Mouse (Mus musculus) testis, postnatal 10 days (tissue): ENCODE results near the gene Adh1.

Source experiments
- DNase-seq: peaks from one replicate; pipeline ENCODE4 v3.0.0; 2021; ENCODE audit warnings: low spot score

Adh1 gene

DNA sequence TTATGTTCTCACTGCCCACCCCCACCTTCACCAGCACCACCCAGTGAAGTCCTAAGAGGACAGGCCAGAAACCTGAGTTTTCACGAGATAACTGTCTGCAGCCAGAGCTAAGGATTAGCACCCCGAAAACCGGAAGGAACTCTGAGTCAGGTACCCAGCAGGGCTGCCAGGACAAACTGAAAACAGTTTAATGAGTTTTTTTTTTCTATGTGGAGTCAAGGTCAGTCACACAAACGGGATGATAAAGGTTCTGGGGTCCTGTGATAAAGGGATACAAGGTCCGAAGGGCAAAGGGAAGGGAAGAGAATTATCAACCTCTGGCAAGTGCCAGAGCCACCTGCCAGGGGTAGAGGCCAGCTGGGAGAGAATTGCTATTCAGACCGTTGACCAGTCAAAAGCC, 19.4 kb upstream of the Adh1 start:
- no peak for DNase-seq

DNA sequence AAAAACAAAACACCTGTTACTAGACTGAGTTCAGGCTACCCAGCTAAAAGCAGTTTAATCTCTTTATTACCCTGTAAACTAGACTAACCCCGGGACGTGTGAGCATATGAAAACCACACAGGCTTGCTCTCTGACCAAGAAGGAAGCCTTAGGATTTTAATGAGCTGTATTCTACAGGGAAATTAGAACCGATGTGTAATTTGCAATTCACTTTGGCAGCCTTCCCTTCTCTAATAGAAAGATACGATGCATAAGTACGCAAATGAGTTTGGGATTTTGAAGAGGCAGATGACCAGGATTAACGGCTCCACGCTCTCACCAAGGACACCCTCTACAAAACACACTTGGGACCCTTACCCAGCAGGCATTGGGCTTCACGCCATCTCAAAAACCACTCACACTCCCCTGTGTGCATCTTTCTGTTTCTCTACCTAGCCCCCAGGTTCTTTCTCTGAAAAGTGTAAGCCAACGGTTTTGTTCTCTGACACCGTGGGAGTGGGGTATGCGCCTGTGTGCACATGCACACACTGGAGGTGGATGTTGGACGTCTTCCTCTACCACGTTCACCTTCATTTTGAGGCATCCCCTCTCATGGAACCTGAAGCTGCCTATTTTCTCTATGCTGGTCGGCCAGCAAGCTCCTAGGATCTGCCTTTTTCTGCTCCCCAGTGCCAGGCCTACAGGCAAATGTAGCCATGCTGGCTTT, 18.6 kb upstream of the Adh1 start:
- DNase-seq, result no peak

DNA sequence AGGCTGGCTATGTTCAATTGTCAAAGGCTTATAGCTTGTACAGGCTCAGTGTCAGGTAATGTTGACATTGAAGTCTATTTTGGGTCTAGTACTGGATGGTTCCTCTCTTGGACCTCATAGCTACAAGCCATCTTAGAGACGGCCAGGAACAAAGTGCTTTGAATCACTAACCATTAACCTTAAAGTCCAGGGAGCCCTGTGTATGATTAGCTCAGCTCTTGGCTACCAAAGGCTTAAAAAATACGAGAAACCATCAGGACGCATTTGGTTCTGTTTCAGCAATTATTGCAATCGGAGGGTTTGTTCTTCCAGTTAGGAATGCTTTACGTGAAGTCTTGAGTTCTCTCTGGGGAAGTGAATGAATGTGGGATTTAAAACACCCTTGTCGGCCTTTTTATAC, 17.9 kb upstream of the Adh1 start:
- no peak for DNase-seq

DNA sequence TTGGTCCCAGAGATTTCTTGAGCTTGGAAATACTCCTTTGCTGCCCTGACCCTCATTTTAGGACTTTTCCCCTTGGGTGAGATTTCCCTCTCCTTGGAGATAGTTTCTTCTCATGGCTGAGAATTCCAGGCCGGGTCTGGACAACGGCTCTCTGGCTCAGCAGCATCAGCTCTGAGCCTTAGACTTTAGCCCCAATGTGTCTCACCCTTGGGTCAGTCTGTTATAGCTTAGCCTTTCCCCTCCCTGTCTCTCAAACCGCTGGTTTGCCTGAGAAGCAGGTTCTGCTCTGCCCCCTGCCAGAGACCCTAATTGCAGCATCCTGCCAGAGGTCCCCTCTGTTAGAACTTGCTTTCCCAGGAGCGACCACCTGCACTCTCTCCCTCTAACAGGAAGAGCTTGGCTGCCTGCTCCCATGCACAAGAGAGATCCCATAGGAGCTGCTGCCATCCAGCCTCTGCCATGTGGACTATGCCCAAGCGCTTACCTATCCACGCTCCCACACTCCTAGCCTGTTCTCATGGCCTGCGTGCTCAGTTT, 16.4 kb upstream of the Adh1 start:
- no peak for DNase-seq

DNA sequence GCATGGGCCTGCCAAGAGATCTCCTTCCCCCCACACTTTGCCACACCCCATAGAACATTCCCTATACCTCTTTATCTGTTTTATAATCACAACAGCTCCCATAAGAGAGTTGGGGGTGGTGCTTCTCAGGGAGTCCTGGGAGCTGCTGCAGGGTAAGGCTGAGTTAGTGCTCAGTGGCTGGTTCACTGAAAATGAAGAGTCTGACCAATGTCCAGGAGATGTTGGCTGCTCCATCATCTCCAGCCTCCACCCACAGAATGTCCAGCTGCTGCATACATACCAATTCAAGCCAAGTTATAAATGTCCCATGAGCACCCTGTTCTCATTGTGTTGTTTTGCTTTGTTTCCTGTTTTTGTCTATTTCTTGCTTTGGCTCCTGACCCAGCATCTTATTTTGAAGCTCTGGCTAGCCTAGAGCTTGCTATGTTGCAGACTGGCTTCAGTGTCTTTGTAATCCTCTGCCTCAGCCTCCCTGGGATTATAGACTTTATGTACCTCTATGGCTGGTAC, 14.2 kb upstream of the Adh1 start:
- no peak for DNase-seq

DNA sequence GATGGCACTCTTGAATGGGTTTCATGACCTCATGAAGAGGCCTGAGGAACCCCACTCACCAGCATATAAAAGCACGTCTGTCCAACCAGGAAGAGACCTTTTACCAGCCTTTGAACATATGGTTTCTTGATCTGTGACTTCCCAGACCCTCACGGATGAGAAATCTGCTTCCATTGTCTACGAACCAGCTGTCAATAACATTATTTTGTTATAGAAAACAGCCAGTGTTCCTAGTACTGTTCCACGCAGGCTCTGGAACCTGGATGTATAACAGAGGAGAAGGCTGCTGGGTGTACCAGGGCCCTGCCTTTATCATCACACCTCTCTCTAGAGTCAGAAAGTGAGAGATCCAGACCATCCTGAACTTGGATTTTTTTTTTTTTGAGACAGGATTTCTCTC, 13.6 kb upstream of the Adh1 start:
- DNase-seq, result no peak

DNA sequence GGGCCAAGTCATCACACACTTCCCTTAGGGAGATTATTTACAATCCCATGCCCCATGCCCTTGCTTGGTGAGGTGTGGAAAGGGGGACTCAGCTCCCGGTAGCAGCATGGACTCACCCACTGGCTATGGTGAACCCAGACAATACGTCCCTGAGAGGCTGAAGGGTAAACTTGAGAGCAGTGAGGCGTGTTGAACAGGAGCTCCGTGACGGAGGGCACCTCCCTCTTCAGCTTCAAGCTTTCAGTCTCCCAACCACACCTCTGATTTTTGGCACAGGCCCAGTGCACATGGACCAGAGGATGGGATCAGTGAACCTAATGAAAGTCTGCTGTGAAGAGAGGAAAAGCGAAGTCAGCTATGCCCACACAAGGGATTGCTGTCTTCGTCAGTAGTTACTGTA, 12.8 kb upstream of the Adh1 start:
- DNase-seq, result no peak

DNA sequence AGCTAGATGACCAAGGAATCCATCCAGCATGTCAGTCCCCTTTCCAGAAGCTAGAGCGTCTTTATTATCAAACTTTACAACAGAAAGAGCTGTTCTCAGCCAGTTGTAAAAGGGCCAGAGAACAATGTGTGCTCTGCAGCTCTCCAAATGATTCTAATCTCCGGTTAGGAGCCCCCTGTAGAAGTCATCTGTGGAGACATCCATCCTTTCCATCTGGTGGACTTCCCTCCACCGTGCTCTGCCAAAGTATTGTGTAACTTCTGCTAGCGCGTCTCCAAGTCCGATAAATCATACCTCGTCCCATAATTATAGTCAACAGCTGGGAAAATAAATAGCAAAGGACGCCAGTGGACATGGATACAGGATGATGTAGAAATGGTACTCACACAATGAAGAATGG, 12.0 kb upstream of the Adh1 start:
- DNase-seq, result no peak

DNA sequence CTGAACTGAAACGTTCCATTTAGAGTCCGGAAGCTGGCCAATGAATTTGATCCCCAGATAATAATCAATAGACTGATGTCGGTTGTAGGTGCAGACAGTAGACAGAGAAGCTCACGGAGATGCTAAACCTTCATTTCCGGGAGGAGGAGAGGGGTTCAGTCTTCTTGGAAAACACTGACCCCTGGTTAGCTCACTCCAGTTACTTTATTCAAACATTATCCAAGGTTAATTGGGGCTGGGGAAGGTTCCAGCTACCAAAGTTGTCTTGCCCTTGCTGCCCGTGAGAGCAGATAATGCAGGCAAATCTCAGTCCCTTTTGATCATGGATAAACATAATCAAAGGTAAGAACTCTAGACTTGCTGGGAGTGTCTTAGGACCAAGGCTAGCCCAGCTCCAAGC, 9.6 kb upstream of the Adh1 start:
- no peak for DNase-seq

DNA sequence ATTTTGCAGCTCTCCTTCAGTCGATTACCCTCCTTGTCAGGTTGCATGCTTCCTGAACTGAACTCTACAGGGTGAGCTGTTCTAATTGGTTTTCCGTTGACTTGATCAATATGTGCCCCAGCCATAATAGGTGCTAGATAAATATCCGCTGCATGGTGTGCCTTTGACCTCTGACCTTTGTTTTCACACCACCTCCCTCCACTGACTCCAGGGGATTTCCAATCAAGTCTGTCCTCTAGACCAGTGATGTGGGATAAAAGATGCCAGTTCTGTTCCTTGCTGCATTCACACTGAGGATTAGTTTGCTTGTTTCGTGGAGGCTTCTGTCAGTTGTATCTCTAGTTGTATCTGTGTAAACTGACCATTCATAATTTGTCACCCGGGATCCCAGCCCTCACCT, 6.6 kb upstream of the Adh1 start:
- DNase-seq, result no peak

DNA sequence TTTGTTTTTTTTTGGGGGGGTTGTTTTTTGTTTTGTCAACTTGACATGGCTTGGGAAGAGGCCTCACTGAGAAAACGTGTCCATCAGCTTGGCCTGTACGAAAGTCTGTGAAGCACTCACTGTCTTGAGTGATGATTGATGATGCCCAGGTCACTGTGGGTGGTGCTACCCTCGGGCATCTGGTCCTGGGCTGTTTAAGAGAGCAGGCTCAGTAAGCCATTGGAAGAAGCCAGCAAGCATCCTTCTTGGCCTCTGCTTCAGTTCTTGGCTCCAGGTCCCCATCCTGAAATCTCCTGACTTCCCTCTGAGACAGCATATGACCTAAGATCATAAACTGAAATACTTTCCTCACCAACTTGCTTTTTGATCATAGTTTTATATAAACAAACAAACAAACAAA, 5.4 kb upstream of the Adh1 start:
- no peak for DNase-seq

DNA sequence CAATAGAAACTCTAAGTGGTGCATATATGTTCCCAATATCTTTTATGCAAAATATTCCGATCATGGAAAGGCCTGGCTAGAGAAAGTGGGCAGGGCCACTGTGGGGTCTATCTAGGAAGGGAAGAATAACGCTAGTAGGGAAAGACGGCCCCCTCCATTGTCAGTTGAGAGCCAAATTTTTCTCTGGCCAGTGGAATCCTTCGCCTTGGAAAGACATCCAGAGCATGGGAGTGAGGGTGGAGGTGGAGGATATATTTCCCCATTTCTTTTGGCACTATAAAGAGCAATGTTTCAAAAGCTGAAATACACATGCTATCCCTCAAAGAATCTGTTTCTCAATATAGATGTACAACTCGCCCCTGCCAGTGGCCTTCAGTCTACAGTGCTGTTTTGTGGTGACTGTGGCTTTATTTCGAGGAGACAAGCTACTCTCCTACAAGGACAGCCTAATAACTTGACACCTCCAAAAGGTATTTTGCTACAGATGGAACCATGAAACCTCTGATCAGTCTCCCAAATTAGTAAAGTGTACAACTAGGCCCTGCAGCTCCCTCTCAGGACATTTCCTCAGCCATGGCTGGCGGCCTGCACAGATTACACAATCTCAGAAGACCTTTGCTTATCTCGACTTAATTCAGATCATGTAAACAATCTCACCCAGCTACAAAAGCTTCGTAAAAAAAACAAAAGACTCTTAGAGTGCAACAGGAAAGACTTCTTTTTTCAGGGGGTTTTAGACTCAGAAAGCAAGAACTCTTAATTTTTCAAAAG, 4.8 kb upstream of the Adh1 start:
- no peak for DNase-seq

DNA sequence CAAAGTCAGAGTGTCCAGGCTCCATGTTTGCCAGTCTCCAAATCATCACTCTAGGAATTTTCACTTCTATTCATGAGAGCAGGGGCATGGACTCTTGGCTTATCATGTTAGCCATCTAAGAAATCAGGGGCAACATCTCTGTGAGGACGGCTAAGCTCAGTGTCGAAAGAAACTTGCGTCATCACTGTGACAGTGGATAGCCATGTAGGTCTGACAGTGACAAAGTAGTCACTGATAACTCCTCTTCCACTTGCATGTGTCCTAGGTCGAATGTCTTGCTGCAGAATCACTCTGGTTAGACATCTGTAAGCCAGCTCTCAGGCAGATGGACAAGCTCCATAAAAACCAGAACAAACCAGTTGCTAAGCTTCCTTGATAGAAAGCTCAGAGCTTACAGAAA, 1.8 kb downstream of the Adh1 start:
- no peak for DNase-seq

DNA sequence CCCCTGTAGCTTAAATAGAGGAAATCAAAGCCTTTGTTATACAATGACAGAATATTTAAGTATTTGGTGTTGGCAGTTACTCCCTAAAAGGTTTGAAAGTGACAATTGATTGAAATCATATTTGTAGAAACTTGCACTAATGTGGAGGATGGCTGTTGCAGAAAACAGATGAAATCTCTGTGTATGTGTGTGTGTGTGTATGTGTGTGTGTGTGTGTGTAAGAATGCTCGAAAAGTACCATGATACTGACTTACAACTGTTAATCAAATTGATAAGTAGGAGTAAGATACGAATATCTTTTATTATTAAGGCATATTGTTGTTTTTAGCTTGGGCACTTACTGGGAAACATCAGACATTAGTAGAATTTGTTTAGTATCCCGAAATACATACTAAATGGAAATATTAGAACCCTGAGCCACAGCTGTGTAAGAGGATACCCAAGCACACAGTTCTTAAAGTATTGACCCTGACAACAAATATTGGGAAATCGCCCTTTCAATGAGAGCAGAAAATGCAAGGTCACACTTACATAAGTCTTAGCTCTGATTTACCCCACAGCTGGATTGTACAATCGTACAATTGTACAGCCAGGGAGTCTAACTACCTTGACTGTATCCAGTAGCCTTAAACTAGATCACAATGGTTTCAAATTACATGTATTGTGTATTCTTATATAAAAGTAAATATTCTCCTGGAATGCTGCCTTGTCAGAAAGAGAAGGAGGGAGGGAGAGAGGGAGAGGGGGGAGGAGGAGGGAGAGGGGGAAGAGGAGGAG, 2.6 kb downstream of the Adh1 start:
- no peak for DNase-seq

DNA sequence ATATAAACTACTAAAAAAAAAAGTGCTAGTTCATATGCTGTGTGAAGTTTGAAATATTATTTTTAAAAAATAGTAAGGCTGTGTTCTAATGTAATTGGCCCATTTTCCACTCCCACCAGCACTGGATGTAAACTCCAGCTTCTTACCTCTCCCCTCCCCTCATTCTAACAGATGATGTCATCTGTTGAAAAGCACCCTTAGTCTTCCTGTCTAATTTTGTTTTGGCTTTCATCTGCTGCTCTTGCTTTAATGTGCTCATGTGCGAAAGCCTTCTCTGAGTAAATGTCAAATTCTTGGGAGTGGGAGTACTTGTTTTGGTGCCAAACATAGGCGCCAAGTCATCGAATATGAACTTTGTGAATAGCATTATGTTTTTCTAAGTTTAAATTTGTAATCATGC, 3.9 kb downstream of the Adh1 start:
- DNase-seq, result no peak

DNA sequence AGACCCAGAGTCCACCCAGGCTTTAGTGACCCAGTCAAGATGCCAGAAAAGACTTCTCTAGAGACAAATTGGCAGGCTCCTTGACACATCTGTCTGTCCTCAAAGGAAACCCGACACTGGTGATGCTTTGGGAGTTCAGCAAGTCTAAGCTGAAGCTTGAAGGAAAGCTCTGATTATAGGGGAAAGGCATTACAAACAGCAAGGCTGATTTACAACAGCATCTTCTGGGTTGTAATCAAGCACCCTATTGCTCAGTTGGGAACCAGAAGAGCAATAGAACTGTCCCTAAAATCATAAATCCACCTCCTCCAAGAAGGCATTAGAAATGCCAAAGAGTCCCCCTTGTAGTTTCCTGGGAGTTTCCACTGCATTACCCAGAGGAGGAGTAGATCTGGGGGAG, 9.7 kb downstream of the Adh1 start:
- DNase-seq, result no peak

DNA sequence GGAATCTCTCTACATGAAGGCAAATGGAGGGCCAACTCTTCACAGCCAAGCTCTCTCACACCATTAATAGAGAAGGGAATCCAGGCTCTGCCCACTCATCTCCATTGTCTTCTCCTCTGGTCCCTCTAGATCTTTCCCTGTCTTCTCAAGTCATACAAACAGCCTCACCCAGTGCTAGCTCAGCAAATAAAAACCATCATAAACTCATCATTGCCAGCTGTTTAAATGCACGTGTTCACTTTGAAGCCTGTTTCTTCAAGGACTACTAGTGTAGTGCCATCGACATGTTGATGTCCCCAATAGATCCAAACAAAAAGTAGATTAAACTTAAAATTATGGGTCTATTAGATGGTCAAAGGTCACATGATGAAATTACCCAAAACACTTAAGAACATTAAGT, 10.5 kb downstream of the Adh1 start:
- DNase-seq, result no peak

DNA sequence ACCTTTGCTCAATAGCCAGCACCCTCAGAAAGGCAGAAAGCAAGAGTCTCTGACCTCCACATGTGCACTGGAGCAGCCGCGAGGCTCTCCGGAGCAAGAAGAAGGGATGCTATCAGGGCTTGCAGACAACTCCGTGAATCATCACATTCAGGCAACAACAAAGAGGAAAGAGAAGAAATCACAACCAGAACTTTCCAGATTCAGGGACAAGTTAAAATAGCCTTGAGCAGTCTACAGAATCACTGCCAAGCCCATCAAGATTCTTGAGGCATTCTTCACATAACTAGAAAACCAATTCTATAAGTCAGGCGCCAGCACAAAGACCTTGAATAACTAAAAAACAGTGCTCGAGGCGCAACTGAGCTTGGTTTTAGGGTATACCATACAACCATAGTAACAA, 12.3 kb downstream of the Adh1 start:
- DNase-seq, result no peak

DNA sequence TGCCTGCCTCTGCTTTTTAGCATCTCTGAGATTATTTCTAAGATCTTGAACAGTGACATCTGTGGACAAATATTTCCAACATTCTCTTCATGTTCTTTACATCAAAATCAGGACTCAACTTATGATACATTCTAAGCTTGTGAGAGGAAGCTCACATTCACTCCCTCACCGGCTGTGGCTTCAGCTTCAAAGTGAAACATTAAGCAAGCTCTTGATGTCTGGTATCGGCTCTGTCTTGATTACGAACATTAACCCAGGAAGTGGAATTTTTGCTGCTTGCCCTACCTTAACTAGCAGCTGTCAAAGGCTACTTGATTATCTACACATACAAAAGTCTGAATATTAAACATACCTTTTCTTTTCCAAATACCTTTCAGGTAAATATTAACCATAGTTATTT, 14.3 kb downstream of the Adh1 start:
- no peak for DNase-seq

DNA sequence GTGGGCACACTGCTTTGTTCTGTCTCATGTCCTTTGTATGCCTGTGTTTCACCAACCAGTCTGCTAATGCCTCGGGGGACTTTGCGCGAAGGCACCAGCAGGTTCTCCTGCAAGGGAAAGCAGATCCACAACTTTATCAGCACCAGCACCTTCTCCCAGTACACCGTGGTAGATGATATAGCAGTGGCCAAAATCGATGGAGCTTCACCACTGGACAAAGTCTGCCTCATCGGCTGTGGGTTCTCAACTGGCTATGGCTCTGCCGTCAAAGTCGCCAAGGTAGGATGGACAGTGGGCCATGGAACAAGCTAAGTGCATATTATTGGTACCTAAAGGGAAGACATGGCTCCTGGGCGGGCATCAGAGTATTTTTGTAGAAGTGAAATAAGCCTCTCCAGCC, 21.8 kb downstream of the Adh1 start:
- no peak for DNase-seq

DNA sequence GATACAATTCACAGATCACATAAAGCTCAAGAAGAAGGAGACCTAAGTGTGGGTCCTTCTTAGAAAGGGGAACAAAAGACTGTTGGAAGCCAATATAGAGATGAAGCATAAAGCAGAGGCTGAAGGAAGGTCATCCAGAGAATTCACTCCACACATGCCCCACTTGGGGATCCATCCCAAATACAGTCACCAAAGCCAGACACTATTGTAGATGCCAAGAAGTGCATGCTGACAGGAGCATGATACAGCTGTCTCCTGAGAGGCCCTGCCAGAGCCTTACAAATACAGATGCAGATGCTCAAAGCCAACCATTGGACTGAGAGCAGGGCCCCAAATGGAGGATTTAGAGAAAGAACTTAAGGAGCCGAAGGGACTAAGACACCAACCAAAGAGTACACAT, 23.0 kb downstream of the Adh1 start:
- DNase-seq, result no peak

DNA sequence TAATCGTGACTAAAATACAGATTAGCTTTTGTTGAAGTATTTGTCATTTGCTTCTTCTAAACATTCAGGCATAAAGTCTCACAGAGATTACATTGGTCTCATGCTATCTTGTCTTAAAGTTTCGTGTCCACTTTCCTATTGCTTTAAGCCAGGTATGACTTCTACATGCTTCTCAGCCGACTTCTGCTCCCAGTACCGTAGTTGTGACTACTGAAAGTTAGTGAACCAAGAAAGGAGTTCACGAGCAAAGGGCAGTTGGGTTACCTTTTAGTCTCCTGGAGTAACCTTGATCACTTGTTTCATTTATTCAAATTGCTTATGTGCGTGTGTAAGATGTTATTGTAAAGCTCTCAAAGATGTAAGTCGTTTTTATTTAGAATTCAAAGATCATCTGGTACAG, 25.2 kb downstream of the Adh1 start:
- DNase-seq, result no peak

DNA sequence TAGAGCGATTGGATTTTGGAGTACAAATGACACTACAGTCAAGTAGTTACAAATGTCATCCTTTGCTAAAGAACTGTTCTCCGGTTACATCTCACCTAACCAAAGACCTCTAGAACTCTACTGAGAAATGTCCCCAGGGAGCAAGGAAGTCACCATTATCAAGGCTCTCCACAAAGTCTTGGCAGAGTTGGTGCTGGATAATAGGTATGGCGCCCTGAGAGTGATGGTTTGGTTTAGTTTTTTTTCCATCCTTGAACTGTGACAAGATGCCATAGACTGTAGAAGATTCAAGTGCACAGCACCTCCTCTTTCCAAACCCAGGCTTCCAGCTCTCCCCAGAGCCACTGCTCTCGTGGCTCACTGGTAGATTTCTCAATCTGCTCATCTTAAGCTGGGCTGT, 26.9 kb downstream of the Adh1 start:
- no peak for DNase-seq
